Mouse (Mus musculus) myocyte (in vitro differentiated cells): ENCODE results near the gene D430019H16Rik. TPM values are rescaled to one million over a fixed set of nuclear protein-coding genes. Genes with fewer than 3 reads are reported as not detected.

Experiments used
- H3K27me3 ChIP-seq: one replicate; pipeline ENCODE4 v1.6.1; 2011; ENCODE audit not compliant: control insufficient read depth, insufficient read depth, insufficient read length
- H3K36me3 ChIP-seq: one replicate; pipeline ENCODE4 v1.6.1; 2011; ENCODE audit not compliant: control insufficient read depth, insufficient read depth
- H3K4me2 ChIP-seq: one replicate; pipeline ENCODE4 v1.6.1; 2011; ENCODE audit warnings: low read depth, control low read depth
- H3K4me3 ChIP-seq: one replicate; pipeline ENCODE4 v1.5.1; 2011; ENCODE audit warnings: mild to moderate bottlenecking, control low read depth, moderate library complexity
- H3K79me2 ChIP-seq: one replicate; pipeline ENCODE4 v1.6.1; 2011; ENCODE audit not compliant: control insufficient read depth, insufficient read depth
- H3ac ChIP-seq: one replicate; pipeline ENCODE4 v1.6.1; 2011; ENCODE audit not compliant: control insufficient read depth, insufficient read length
- CEBPB ChIP-seq: IDR thresholded peaks from 2 replicates; pipeline ENCODE4 v1.6.1; 2011; ENCODE audit warnings: mild to moderate bottlenecking, moderate library complexity; ENCODE audit not compliant: poor library complexity, insufficient read depth, severe bottlenecking
- E2F4 ChIP-seq: IDR thresholded peaks from one replicate; pipeline ENCODE4 v1.6.1; 2011; ENCODE audit warnings: mild to moderate bottlenecking, control low read depth, moderate library complexity; ENCODE audit not compliant: insufficient read depth
- MAX ChIP-seq: IDR thresholded peaks from one replicate; pipeline ENCODE4 v1.6.1; 2011; ENCODE audit warnings: low read depth, mild to moderate bottlenecking, control low read depth
- MYOD1 ChIP-seq, 3 experiments: IDR thresholded peaks; one replicate each; pipeline ENCODE4 v1.6.1; 2011; ENCODE audit warnings: control low read depth in 2 of 3, low read depth in 2 of 3, mild to moderate bottlenecking in 2 of 3, moderate library complexity in 1 of 3; ENCODE audit not compliant: insufficient read length in 2 of 3, control insufficient read depth in 1 of 3
- MYOG ChIP-seq, 3 experiments: IDR thresholded peaks; one replicate each; pipeline ENCODE4 v1.6.1; 2011; ENCODE audit warnings: control low read depth in 2 of 3, low read depth in 2 of 3, mild to moderate bottlenecking in 2 of 3; ENCODE audit not compliant: insufficient read length in 2 of 3, control insufficient read depth in 1 of 3, insufficient read depth in 1 of 3
- POLR2A ChIP-seq: IDR thresholded peaks from one replicate; pipeline ENCODE4 v1.6.1; 2011; ENCODE audit warnings: low read depth, mild to moderate bottlenecking, control low read depth, moderate library complexity; ENCODE audit not compliant: insufficient read length
- POLR2AphosphoS2 ChIP-seq: IDR thresholded peaks from one replicate; pipeline ENCODE4 v1.6.1; 2011; ENCODE audit warnings: low read depth, control low read depth; ENCODE audit not compliant: insufficient read length
- REST ChIP-seq: IDR thresholded peaks from one replicate; pipeline ENCODE4 v1.6.1; 2011; ENCODE audit warnings: mild to moderate bottlenecking, control low read depth, moderate library complexity; ENCODE audit not compliant: insufficient read depth, insufficient read length
- SRF ChIP-seq: IDR thresholded peaks from one replicate; pipeline ENCODE4 v1.6.1; 2011; ENCODE audit warnings: low read depth; ENCODE audit not compliant: control insufficient read depth, insufficient read length
- TCF12 ChIP-seq: IDR thresholded peaks from one replicate; pipeline ENCODE4 v1.6.1; 2011; ENCODE audit warnings: mild to moderate bottlenecking, control low read depth; ENCODE audit not compliant: poor library complexity, insufficient read depth, severe bottlenecking
- TCF3 ChIP-seq: IDR thresholded peaks from one replicate; pipeline ENCODE4 v1.6.1; 2011; ENCODE audit warnings: low read depth, control low read depth; ENCODE audit not compliant: insufficient read length
- USF1 ChIP-seq: IDR thresholded peaks from one replicate; pipeline ENCODE4 v1.6.1; 2011; ENCODE audit warnings: low read depth, mild to moderate bottlenecking, control low read depth, moderate library complexity
- polyA plus RNA-seq: library from polyadenylated mRNA; unstranded; fragments of >200 nt; fragmentation: generic; extraction: Trizol; gene quantifications from one replicate; pipeline ENCODE4 v1.2.1, GENCODE M21; 2012; ENCODE audit warnings: missing spikeins

D430019H16Rik gene
- polyA plus RNA-seq: 0.02 TPM

DNA sequence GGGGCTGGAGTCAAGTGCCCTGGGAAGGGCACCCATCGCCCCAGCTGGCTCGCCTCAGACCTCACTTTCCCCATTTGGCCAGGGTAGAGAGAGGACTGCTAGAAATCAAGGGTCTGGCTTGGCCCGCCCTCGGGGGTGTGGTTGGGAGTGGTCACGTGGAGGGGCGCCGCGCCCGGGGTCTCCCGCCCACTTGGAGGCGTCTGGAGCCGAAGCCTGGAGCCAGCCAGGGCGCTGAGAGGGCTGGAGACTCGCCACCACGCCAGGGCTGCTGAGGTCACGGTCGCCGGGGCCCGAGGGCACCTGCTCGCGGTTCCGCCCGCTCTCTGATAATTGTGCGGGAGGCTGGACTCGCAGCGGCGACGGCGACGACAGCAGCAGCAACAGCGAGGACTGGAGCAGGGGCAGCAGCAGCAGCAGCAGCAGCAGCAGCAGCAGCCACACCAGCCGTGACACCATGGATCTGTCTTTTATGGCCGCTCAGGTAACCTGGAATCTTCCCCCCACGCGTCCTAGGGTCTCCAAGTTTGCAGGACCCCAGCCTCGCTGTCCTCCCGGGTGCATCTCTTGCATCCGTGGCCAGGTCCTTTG, at the start of gene D430019H16Rik:
TSS of gene D430019H16Rik (plus strand) at position 187 of the 588 bp plus-strand sequence.
- Histone ChIP-seq H3K4me2 (no peak within 1 kb of the TSS), H3K79me2 (no peaks in the 10 kb centered on the region), H3K36me3 (no peaks in the 10 kb centered on the region), H3ac (no peak within 1 kb of the TSS), H3K27me3 (peaks cover 16% of the 10 kb centered on the region), H3K4me3 (no peak within 1 kb of the TSS)
- no peak for TF ChIP-seq POLR2A
- TF ChIP-seq CEBPB: no peak
- no peak for TF ChIP-seq TCF12
- no peak for TF ChIP-seq REST
- no peak for TF ChIP-seq USF1
- TF ChIP-seq MYOD1 (IDR thresholded peaks at IDR 0.05; ENCODE audit: control insufficient read depth in 1 of 3, insufficient read length in 2 of 3, low read depth in 2 of 3): no peak
- TF ChIP-seq E2F4: no peak
- no peak for TF ChIP-seq TCF3

DNA sequence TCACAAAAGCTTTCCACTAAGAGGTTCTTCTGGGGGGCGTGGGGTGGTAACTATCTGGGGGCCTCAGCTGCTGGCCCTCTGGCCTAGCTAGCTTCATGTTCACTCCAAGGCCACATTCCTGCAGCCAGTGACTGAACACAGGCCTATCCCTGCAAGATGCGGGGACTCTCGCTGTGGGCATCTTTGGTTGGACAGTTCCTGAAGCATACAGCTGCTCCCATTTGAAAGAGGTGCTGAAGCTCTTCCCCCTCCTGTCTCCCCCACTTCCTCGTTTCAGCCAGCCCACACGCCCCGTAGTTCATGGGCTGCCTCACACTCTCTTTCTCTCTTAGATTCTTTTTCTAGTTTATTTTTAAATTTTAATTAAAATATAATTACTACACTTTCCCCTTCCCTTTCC, 47.6 kb upstream of the D430019H16Rik start:
- no peak overlapping the region for H3ac ChIP-seq
- H3K36me3 ChIP-seq: no peaks in the 10 kb centered on the region
- no peaks in the 10 kb centered on the region for H3K27me3 ChIP-seq
- no peak overlapping the region for H3K4me3 ChIP-seq
- no peak for TF ChIP-seq CEBPB
- TF ChIP-seq TCF3: no peak
- no peak for TF ChIP-seq MYOG (IDR thresholded peaks at IDR 0.05; ENCODE audit: control insufficient read depth in 1 of 3, insufficient read depth in 1 of 3, insufficient read length in 2 of 3, low read depth in 2 of 3)
- TF ChIP-seq MYOD1 (IDR thresholded peaks at IDR 0.05; ENCODE audit: control insufficient read depth in 1 of 3, insufficient read length in 2 of 3, low read depth in 2 of 3): no peak
- TF ChIP-seq POLR2A: no peak
- TF ChIP-seq MAX: no peak
- no peak for TF ChIP-seq POLR2AphosphoS2
- TF ChIP-seq TCF12: no peak
- TF ChIP-seq SRF: no peak
- no peak overlapping the region for H3K4me2 ChIP-seq
- no peaks in the 10 kb centered on the region for H3K79me2 ChIP-seq

DNA sequence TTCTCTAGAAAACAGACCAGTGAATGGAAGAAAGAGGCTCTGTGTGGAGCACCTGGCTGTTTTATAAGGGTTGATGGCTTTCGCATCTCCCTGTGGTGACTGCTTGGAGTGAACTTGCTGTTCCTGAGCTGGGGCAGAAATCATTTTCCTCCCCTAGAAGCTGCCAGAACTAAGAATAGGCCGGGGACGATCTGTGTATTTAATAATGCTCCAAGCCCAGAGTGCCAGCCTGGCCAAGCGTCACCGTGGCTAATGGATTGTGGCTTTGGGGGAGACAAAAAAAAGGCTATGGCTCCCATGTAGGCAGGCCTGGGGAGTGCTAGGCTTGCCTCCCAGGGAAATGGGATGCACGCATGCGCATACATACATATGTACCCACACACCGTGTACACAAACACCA, 39.7 kb upstream of the D430019H16Rik start:
- TF ChIP-seq SRF: no peak
- no peak for TF ChIP-seq TCF3
- TF ChIP-seq USF1: no peak
- TF ChIP-seq REST: no peak
- no peak for TF ChIP-seq MAX
- TF ChIP-seq MYOG (IDR thresholded peaks at IDR 0.05; ENCODE audit: control insufficient read depth in 1 of 3, insufficient read depth in 1 of 3, insufficient read length in 2 of 3, low read depth in 2 of 3): no peak
- no peak for TF ChIP-seq POLR2AphosphoS2
- Histone ChIP-seq H3ac (no peak overlapping the region), H3K4me3 (no peak overlapping the region), H3K27me3 (no peaks in the 10 kb centered on the region), H3K4me2 (no peak overlapping the region), H3K36me3 (no peaks in the 10 kb centered on the region), H3K79me2 (no peaks in the 10 kb centered on the region)

DNA sequence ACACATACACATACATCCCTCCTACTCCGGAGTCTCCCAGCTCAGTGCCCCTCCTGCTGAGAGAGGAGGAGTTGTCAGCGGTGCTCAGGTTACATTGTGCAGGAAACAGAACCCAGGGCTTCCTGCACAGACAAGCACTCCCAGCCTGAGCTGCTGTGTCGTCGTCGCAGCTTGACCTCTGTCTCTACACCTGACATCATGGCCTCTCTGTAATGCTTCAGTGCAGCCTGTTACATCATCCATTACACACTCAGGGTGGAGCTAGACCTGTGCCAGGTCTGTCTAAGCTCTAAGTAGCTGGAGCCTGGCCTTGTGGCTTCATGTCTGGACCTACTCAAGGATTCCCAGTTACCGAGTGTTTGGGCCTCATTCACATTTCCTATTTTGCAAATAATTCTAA, 33.2 kb upstream of the D430019H16Rik start:
- H3K79me2 ChIP-seq: no peaks in the 10 kb centered on the region
- H3ac ChIP-seq: no peak overlapping the region
- H3K4me3 ChIP-seq: no peak overlapping the region
- no peaks in the 10 kb centered on the region for H3K27me3 ChIP-seq
- H3K36me3 ChIP-seq: no peaks in the 10 kb centered on the region
- no peak for TF ChIP-seq POLR2A
- TF ChIP-seq SRF: no peak
- no peak for TF ChIP-seq MYOG (IDR thresholded peaks at IDR 0.05; ENCODE audit: control insufficient read depth in 1 of 3, insufficient read depth in 1 of 3, insufficient read length in 2 of 3, low read depth in 2 of 3)
- no peak for TF ChIP-seq REST
- TF ChIP-seq TCF12: no peak
- TF ChIP-seq TCF3: no peak
- TF ChIP-seq MAX: no peak
- TF ChIP-seq CEBPB: no peak
- no peak for TF ChIP-seq USF1
- no peak for TF ChIP-seq POLR2AphosphoS2
- TF ChIP-seq MYOD1 (IDR thresholded peaks at IDR 0.05; ENCODE audit: control insufficient read depth in 1 of 3, insufficient read length in 2 of 3, low read depth in 2 of 3): no peak
- TF ChIP-seq E2F4: no peak
- no peak overlapping the region for H3K4me2 ChIP-seq

DNA sequence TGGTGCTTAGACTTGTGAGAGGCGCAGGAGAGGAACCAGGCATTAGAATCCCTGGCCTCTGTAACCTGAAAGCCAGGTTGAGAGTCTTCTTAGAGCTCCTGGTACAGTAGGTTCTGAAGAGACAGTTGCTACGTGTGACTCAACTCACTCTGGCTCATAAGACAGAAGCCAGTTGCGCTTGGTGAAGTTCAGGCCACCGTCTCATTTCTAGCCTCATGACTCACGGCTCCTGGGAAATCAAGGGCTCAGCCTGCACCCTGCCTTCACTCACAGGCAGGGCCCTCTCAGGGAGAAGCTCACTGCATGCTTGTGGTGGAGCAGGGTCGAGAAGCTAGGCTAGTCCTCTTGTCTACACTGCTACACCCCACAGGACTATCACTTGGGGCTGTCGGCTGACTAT, 27.1 kb upstream of the D430019H16Rik start:
- no peaks in the 10 kb centered on the region for H3K79me2 ChIP-seq
- TF ChIP-seq POLR2AphosphoS2: no peak
- no peak overlapping the region for H3K4me2 ChIP-seq
- H3ac ChIP-seq: no peak overlapping the region
- H3K4me3 ChIP-seq: no peak overlapping the region
- no peaks in the 10 kb centered on the region for H3K27me3 ChIP-seq
- H3K36me3 ChIP-seq: no peaks in the 10 kb centered on the region
